In the genomic region with DNA sequence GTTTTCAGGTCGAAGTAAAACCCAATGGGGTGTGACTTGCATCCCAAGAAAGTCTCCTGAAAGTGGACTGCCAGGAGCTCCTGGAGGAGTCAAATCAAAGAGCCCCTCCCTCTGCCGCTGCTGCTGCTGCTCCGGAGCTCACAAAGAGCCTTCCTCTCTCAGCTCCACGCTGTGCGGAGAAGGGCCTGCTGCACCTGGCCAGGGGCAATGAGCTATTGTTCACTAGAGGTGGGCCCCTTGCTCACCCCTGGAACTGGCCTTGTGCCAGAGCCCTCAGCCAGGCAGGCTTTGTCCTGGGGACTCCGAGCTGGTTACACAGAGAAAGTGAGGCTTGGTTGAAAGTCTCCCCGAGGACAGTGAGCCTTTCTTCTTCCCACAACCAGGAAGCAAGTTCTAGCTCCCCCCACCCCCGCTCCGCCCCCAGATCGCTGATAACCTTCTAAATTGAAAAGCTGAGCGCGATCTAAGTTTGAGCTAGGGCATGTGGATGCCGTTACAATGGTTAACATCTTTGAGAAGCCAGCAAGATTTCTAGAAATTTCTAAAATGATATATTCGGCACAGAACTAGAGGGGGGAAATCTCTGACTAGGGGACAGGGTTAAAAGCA, we compare ENCODE assay signal across 8 mouse cellular contexts.
DNase-seq lines count a peak whose midpoint lies in the region; ATAC-seq and TF ChIP-seq lines count a peak whose summit lies in the region.

No protein-coding gene starts in this region.

- H3K4me3 ChIP-seq in ES-Bruce4 (ENCODE audit: low read depth, low read length), result peak overlapping the region; percentile 15; the same call in 1 of the 2 replicates
- no peak overlapping the region for H3K4me3 ChIP-seq in limb, embryonic 12.5 days (replicated peaks)

- WGBS in limb, embryonic 12.5 days, result 13% methylated on average over 14 of the region's 14 CpGs

- TF ChIP-seq POLR2A in ES-Bruce4 (IDR thresholded peaks at IDR 0.05; ENCODE audit: insufficient read depth, low read length), result no peak

- H3K9ac ChIP-seq in ES-Bruce4 (ENCODE audit: low read depth, poor library complexity, severe bottlenecking), result no peak overlapping the region
- H3K9ac ChIP-seq in limb, embryonic 12.5 days (replicated peaks), result 0 out of 2 replicates have a peak overlapping the region, but pooled peaks have one; percentile 18

- H3K4me2 ChIP-seq in limb, embryonic 12.5 days, result peak overlapping the region; percentile 46

- DNase-seq in cerebellum, adult 11 months, result peak; percentile 5
- no peak for DNase-seq in cerebellum, adult 9-10 months
- DNase-seq in forelimb bud, embryonic 11.5 days (ENCODE audit: low read depth, low spot score), result peak; percentile 64
- peak; percentile 19 for DNase-seq in ovary, postnatal 14 days (ENCODE audit: low spot score)
- DNase-seq in left cerebral cortex, adult 18-20 months (ENCODE audit: low spot score in 2 of 2), result no peak
- DNase-seq in layer of hippocampus, adult 8-10 months (ENCODE audit: low spot score in 2 of 2), result no peak

- peak; percentile 72 for ATAC-seq in limb, embryonic 12.5 days (ENCODE audit: insufficient number of reproducible peaks, insufficient read depth, low FRiP score, low TSS enrichment, low read depth)

- H3K27ac ChIP-seq in ES-Bruce4 (ENCODE audit: insufficient read depth, low read length), result no peak overlapping the region
- H3K27ac ChIP-seq in limb, embryonic 12.5 days, result peak overlapping the region; percentile 41; the same call in 1 of the 2 replicates

- H3K27me3 ChIP-seq in ES-Bruce4 (ENCODE audit: control insufficient read depth, insufficient read depth, low read length, poor library complexity, severe bottlenecking), result no peaks in the 10 kb centered on the region
- peaks cover 5% of the 10 kb centered on the region; the same call in 1 of the 2 replicates for H3K27me3 ChIP-seq in limb, embryonic 12.5 days

- TF ChIP-seq CTCF in ES-Bruce4 (IDR thresholded peaks at IDR 0.05; ENCODE audit: low read depth, low read length), result no peak

- H3K4me1 ChIP-seq in ES-Bruce4 (ENCODE audit: control insufficient read depth, insufficient read depth, low read length), result no peaks in the 10 kb centered on the region
- H3K4me1 ChIP-seq in limb, embryonic 12.5 days (replicated peaks), result peaks cover 43% of the 10 kb centered on the region

- H3K9me3 ChIP-seq in ES-Bruce4 (replicated peaks; ENCODE audit: control insufficient read depth, insufficient read depth, low read length, poor library complexity, severe bottlenecking), result no peaks in the 10 kb centered on the region
- H3K9me3 ChIP-seq in limb, embryonic 12.5 days, result no peaks in the 10 kb centered on the region

- TF ChIP-seq EP300 in ES-Bruce4 (IDR thresholded peaks at IDR 0.05; ENCODE audit: insufficient read depth, low read depth, low read length), result 0 out of 2 replicates have a peak, but pooled peaks have one; percentile 48

- H3K36me3 ChIP-seq in ES-Bruce4 (ENCODE audit: control insufficient read depth, insufficient read depth, low read length, poor library complexity, severe bottlenecking), result no peaks in the 10 kb centered on the region
- no peaks in the 10 kb centered on the region for H3K36me3 ChIP-seq in limb, embryonic 12.5 days

Comparison
In these comparisons a context has a peak if more than half of its experiments do, and no peak if none do; other contexts are left out.
1. DNase-seq: peak in cerebellum, adult 11 months (single experiment), forelimb bud, embryonic 11.5 days (single experiment) and ovary, postnatal 14 days (single experiment); none in cerebellum, adult 9-10 months (single experiment), left cerebral cortex, adult 18-20 months (0 of 2) and layer of hippocampus, adult 8-10 months (0 of 2).